Mouse (Mus musculus) lung, embryonic 16.5 days (tissue): ENCODE measurements around the gene Ccdc12. TPM values are rescaled to one million over a fixed set of nuclear protein-coding genes. Genes with fewer than 3 reads are reported as not detected.

Source experiments
- ATAC-seq: fragments of 200-750 bp; cut with Nextera tagmentation; 2 replicates; pipeline ENCODE4 v1.8.0; 2017; ENCODE audit warnings: low read depth, mild to moderate bottlenecking, moderate library complexity
- H3K27ac ChIP-seq: fragments of 300-500 bp; sonication (generic); 2 replicates; pipeline ENCODE4 v1.5.1; 2014; ENCODE audit warnings: mild to moderate bottlenecking, control low read depth, low read length
- H3K27me3 ChIP-seq: fragments of 300-500 bp; sonication (generic); 2 replicates; pipeline ENCODE4 v1.6.1; 2014; ENCODE audit warnings: low read depth, low read length, mixed read lengths; ENCODE audit not compliant: control insufficient read depth, insufficient read depth
- H3K36me3 ChIP-seq: fragments of 300-500 bp; sonication (generic); 2 replicates; pipeline ENCODE4 v1.6.1; 2014; ENCODE audit warnings: low read length; ENCODE audit not compliant: control insufficient read depth, insufficient read depth
- H3K4me1 ChIP-seq: fragments of 300-500 bp; sonication (generic); replicated peaks from 2 replicates; pipeline ENCODE4 v1.6.1; 2014; ENCODE audit warnings: low read length, mixed read lengths; ENCODE audit not compliant: control insufficient read depth, insufficient read depth
- H3K4me2 ChIP-seq: fragments of 300-500 bp; sonication (generic); 2 replicates; pipeline ENCODE4 v1.6.1; 2014; ENCODE audit warnings: low read depth, low read length, control low read depth
- H3K4me3 ChIP-seq: fragments of 300-500 bp; sonication (generic); 2 replicates; pipeline ENCODE4 v1.5.1; 2014; ENCODE audit warnings: mild to moderate bottlenecking, low read length, control low read depth
- H3K9ac ChIP-seq: fragments of 300-500 bp; sonication (generic); 2 replicates; pipeline ENCODE4 v1.6.1; 2014; ENCODE audit warnings: low read length, control low read depth
- H3K9me3 ChIP-seq: fragments of 300-500 bp; sonication (generic); 2 replicates; pipeline ENCODE4 v1.6.1; 2016; ENCODE audit warnings: low read length; ENCODE audit not compliant: control insufficient read depth
- WGBS: fragments of 180-500 bp; shearing (Covaris S2); extraction: QIAGEN DNeasy Blood & Tissue Kit; methylation state at CpG from one replicate; pipeline ENCODE4 v1.1.7; 2014; 5-methylcytosine and 5-hydroxymethylcytosine counted together
- polyA plus RNA-seq: library from polyadenylated mRNA; unstranded; fragments of >200 nt; fragmentation: Nextera tagmentation; extraction: Ambion mirVana; gene quantifications from 2 replicates; pipeline ENCODE4 v1.2.1, GENCODE M21; 2015

Gene Ccdc12
- polyA plus RNA-seq, 1 experiment from 2014 or later, result 160 TPM

DNA sequence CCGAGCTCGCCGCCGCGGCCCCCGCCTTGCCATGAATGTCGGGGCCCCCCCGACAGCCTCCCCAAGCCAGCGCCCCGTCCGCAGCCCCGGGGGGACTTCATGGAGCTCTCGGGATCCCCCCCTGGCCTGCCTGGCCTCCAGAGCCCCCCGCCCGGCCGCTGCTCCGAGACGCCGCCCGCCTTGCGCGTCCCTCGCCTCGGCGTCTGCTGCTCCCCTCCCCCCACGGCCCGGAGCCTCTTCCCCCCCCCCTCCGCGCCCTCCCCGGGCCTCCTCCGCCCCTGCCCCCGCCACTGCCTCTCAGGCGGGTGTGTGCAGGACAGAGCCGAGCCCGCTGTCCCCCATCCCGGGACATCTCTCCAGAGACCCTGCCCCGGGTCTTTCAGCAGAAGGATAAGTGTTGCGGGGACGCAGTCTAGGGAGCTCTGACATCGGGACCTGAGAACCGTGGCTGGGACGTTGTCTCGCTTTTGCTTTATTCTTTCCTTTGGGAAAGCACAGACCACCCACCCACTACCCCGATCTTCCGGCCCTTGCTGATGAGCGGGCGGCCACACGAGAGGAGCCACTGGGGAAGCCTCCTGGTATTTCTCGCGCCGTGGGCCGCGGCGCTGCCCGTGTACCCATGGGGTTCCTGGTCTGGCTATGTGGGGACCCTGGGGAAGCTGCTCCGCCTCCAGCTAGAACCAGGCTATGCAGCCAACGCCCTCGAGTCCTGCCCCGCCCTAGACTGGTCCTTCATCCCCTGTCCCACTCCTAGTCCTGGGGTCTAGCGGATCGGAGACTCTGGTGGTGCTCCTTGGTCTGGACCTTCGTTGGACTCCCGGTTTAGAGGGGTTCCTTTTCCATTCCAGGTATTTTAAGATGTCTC is 87.4 kb downstream of the Ccdc12 start:
- WGBS, result 3% methylated on average over 32 of the region's 63 CpGs
- H3K27me3 ChIP-seq, result peaks cover 24% of the 10 kb centered on the region
- H3K9me3 ChIP-seq, result no peaks in the 10 kb centered on the region
- H3K4me1 ChIP-seq, result peaks cover 4% of the 10 kb centered on the region; the same call in 1 of the 2 replicates
- peak overlapping the region; percentile 77 for H3K9ac ChIP-seq
- H3K4me3 ChIP-seq, result peak overlapping the region; percentile 70
- peak overlapping the region; percentile 76 for H3K4me2 ChIP-seq
- ATAC-seq, result peak; percentile 67
- no peaks in the 10 kb centered on the region for H3K36me3 ChIP-seq
- H3K27ac ChIP-seq, result peak overlapping the region; percentile 84

DNA sequence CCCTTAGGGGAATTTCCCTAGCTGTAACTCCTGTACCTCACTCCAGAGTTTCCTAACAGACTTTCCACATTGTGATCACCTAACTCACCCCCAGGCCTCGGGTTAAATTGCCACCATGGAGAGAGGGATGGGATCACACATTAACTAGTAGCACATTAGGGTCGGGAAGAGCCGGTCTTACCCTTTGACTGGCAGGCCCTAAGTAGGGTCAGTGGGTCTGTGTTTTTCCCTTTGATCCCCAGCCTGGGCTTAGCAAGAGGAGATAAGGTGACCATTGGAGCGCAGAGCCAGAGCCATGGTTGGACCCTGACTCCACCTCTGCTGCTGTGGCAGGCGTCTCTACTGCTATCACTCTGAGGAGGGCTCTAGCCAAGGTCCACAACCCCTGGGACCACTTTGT is 89.4 kb downstream of the Ccdc12 start:
- peaks cover 19% of the 10 kb centered on the region for H3K27me3 ChIP-seq
- 33% methylated on average over 5 of the region's 5 CpGs for WGBS
- H3K9ac ChIP-seq, result no peak overlapping the region
- H3K4me3 ChIP-seq, result no peak overlapping the region
- H3K9me3 ChIP-seq, result no peaks in the 10 kb centered on the region
- H3K27ac ChIP-seq, result no peak overlapping the region
- H3K36me3 ChIP-seq, result no peaks in the 10 kb centered on the region
- H3K4me1 ChIP-seq, result peaks cover 7% of the 10 kb centered on the region
- ATAC-seq, result no peak
- no peak overlapping the region for H3K4me2 ChIP-seq

DNA sequence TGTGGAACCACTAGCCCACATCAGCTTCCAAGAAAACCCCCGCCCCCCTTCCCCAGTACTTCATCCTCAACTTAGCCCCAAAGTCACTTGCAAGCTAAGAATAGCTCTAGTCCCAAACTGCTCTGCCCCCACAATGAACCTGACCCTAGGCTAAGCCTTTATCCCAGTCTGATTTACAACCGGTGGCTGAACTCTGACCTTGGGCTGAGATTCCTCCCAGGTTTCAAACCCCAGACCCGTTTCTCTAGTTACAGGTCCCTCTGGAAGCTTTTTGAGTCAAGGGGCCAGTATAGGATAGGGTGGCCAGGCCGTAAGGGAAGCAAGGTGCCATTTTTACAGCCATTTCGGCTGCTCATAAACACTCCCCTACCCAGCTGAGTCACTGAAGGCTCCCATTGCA is 89.9 kb downstream of the Ccdc12 start:
- Histone ChIP-seq H3K4me2 (no peak overlapping the region), H3K27ac (no peak overlapping the region), H3K9ac (no peak overlapping the region), H3K4me1 (peaks cover 11% of the 10 kb centered on the region), H3K36me3 (no peaks in the 10 kb centered on the region), H3K4me3 (no peak overlapping the region), H3K27me3 (peaks cover 14% of the 10 kb centered on the region), H3K9me3 (no peaks in the 10 kb centered on the region)
- 38% methylated on average over 5 of the region's 5 CpGs for WGBS
- no peak for ATAC-seq

DNA sequence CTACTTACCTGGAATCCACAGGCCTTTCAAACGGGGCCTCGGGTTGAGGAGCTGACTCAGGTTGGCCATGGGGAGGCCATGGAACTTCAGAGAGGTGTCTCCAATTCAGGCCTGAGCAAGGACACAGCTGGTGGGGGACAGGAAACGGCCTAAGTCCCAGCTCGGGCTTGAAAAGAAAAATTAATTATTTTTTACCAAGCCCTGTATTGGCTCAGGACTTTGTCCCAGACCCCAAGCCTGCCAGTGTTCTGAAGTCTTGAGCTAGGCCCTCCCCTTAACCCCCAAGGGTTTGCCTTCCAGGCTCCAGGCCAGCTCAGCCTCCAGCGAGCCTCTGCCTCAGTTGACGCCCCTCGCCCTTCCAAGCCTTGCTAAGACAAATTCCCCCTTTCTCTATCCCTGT is 90.7 kb downstream of the Ccdc12 start, which contains the start of gene Pth1r:
Pth1r (minus strand) TSS at position 185 of the 400 bp plus-strand sequence.
- no peak within 1 kb of the TSS for H3K4me3 ChIP-seq
- H3K9me3 ChIP-seq, result no peaks in the 10 kb centered on the region
- peaks cover 8% of the 10 kb centered on the region for H3K27me3 ChIP-seq
- no peak for ATAC-seq
- H3K4me2 ChIP-seq, result no peak within 1 kb of the TSS
- no peak within 1 kb of the TSS for H3K9ac ChIP-seq
- 40% methylated on average over 7 of the region's 7 CpGs for WGBS
- H3K27ac ChIP-seq, result no peak within 1 kb of the TSS
- H3K4me1 ChIP-seq, result peaks cover 11% of the 10 kb centered on the region
- no peaks in the 10 kb centered on the region for H3K36me3 ChIP-seq

DNA sequence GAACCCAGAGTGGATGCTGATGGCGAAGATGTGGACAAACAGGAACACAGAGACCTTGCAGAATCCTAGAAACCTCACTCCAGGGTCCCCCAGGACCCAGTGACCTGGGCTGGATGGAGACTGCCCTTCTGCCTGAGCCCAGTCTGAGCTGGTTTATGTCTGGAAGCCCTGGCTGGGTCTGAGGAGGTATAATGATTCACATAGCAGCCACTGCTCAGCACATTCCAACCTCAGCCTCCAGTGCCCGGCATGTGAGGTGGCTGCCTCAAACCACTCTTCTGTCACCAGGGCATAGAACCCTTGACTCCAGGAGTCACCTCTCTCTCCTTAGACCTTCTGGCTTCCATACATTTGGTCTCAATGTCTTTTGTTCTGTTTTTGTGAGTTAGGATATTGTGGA is 92.1 kb downstream of the Ccdc12 start:
- Histone ChIP-seq H3K27ac (no peak overlapping the region), H3K4me3 (no peak overlapping the region), H3K4me2 (no peak overlapping the region), H3K27me3 (peaks cover 8% of the 10 kb centered on the region), H3K36me3 (no peaks in the 10 kb centered on the region), H3K9ac (no peak overlapping the region), H3K4me1 (peaks cover 8% of the 10 kb centered on the region), H3K9me3 (no peaks in the 10 kb centered on the region)
- no peak for ATAC-seq
- WGBS, result 48% methylated on average over 2 of the region's 2 CpGs

DNA sequence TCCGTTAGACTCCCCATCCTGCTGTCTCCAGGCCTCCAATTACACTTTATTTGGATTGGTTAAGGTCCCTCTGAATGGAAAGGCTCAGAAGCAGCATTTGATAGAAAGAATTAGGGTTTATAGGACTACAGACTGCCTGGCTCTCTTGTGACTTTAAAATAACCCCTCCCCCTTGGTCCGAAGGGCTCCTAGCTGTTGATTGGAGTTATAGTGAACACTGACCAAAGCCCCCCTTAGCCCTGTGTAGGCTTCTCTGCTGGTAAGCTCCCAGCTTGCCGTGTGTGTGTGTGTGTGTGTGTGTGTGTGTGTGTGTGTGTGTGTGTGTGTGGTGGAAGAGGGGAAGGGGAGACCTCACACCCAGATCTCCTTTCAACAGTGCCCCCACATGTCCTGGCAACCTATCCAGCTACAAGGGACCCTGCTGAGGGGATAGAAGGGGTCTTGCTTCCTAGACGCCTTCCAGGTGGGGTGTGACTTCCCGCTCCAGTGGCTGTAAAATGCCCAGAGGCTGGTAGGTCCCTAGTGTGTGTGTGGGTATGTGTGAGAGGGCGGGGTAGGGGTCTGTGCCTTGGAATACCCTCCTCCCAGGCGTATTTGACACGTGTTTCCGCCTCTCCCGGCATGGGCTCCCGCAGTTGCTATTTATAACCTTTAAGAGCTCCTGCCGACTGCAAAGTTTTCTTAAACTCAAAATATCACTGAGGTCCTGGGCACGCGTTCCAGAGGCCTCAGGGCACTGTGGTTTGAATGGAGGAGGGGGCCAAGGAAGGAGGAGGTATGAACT is 94.3 kb downstream of the Ccdc12 start:
- Histone ChIP-seq H3K36me3 (no peaks in the 10 kb centered on the region), H3K9ac (peak overlapping the region; percentile 36; the same call in 1 of the 2 replicates), H3K27me3 (no peaks in the 10 kb centered on the region), H3K4me3 (no peak overlapping the region), H3K4me1 (peaks cover 8% of the 10 kb centered on the region), H3K4me2 (no peak overlapping the region), H3K27ac (peak overlapping the region; percentile 41; the same call in 1 of the 2 replicates), H3K9me3 (no peaks in the 10 kb centered on the region)
- 26% methylated on average over 14 of the region's 14 CpGs for WGBS
- peak; percentile 70 for ATAC-seq

DNA sequence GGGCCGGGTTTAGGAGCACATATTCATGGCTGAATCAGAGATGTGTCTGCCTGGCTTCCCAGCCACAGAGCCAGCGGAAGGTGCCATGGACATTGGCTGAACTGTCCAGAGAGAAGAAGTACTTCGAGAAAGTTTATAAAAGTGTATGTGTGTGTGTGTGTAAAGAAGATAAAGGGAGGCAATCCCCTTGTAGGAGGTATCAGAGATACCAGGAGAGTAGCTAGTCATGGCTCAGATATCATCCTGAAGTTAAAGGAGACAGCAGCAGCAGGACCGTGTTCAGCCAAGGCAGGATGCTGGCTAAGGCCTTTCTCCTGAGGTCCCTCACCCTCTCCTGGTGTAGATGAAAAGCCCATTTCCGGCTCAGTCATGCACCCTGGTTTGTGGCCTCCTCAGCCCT is 95.1 kb downstream of the Ccdc12 start:
- 69% methylated on average over 5 of the region's 5 CpGs for WGBS
- H3K4me2 ChIP-seq, result no peak overlapping the region
- no peak for ATAC-seq
- H3K9me3 ChIP-seq, result no peaks in the 10 kb centered on the region
- no peaks in the 10 kb centered on the region for H3K27me3 ChIP-seq
- no peak overlapping the region for H3K4me3 ChIP-seq
- peaks cover 8% of the 10 kb centered on the region for H3K4me1 ChIP-seq
- peak overlapping the region; percentile 36; the same call in 1 of the 2 replicates for H3K9ac ChIP-seq
- no peaks in the 10 kb centered on the region for H3K36me3 ChIP-seq
- H3K27ac ChIP-seq, result peak overlapping the region; percentile 41; the same call in 1 of the 2 replicates

DNA sequence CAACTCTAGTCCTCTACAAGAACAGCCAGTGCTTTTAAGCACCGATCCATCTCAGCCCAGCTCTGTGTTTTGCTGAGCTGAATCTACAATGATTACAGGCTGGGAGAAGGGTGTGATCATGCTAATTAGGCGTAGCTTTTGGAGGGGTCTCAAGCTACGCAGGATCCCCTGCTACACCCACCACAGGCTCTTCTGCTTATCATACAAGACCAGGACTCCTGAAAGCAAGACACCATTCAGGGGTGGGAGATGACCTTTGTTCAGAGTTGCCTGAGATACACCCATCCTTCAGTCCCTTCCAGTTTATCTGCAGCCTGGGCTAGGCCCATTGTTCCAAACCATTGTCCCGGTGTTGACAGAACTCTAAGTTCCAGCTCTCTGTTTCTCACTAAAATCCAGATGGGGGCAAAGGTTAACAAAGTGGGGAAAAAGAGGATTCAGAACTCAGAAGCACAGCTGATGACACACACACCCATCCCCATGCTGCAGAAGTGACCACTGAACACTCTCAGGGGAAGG is 96.7 kb downstream of the Ccdc12 start:
- Histone ChIP-seq H3K4me2 (no peak overlapping the region), H3K36me3 (no peaks in the 10 kb centered on the region), H3K27me3 (no peaks in the 10 kb centered on the region), H3K9me3 (no peaks in the 10 kb centered on the region), H3K9ac (no peak overlapping the region), H3K27ac (no peak overlapping the region), H3K4me1 (peaks cover 8% of the 10 kb centered on the region), H3K4me3 (no peak overlapping the region)
- no peak for ATAC-seq
- 79% methylated on average over 4 of the region's 4 CpGs for WGBS

DNA sequence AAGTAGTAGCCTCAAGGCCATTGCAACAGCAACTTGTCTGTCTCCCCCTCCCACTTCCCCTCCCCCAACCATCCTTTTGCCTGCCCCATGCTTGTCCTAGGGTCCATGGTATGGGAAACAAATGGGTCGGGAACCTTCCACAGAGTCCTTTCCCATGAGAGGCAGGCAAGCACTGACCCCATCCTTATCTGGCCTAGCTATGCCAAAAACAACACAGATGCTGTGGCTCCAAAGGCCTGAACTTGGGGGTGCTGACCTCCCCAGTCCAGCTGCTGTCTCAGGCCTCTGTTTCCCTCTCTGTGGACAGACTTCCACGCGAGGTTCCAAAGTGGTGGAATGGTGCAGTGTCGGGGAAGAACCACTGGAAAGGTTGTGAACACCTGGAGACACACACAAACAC is 97.5 kb downstream of the Ccdc12 start:
- no peaks in the 10 kb centered on the region for H3K27me3 ChIP-seq
- no peak for ATAC-seq
- no peak overlapping the region for H3K4me2 ChIP-seq
- H3K4me3 ChIP-seq, result no peak overlapping the region
- WGBS, result 64% methylated on average over 4 of the region's 4 CpGs
- H3K27ac ChIP-seq, result no peak overlapping the region
- H3K9ac ChIP-seq, result no peak overlapping the region
- H3K4me1 ChIP-seq, result peaks cover 12% of the 10 kb centered on the region
- no peaks in the 10 kb centered on the region for H3K36me3 ChIP-seq
- no peaks in the 10 kb centered on the region for H3K9me3 ChIP-seq
